Mouse (Mus musculus) olfactory bulb, adult 2 months (tissue): Measurements from ENCODE around the gene Tsc22d3. TPM values are rescaled to one million over a fixed set of nuclear protein-coding genes. Genes with fewer than 3 reads are reported as not detected.
"Not testable (repeated sequence)": the region's sequence is repeated elsewhere in the genome, so short reads cannot be mapped to it uniquely, and the experiment has no call there.

Experiments used
- H3K27ac ChIP-seq: fragments of 200-500 bp; 2 replicates; pipeline ENCODE4 v1.5.1; 2012; ENCODE audit warnings: low read depth, low read length; ENCODE audit not compliant: insufficient read depth
- H3K4me1 ChIP-seq: fragments of 200-500 bp; 2 replicates; pipeline ENCODE4 v1.6.1; 2012; ENCODE audit warnings: low read length; ENCODE audit not compliant: control insufficient read depth, insufficient read depth
- H3K4me3 ChIP-seq: fragments of 200-500 bp; 2 replicates; pipeline ENCODE4 v1.5.1; 2012; ENCODE audit warnings: mild to moderate bottlenecking, low read depth, low read length, moderate library complexity; ENCODE audit not compliant: insufficient read depth
- CTCF ChIP-seq: fragments of 200-500 bp; IDR thresholded peaks from 2 replicates; pipeline ENCODE4 v1.5.1; 2012; ENCODE audit warnings: low read depth, mild to moderate bottlenecking, low read length, moderate library complexity; ENCODE audit not compliant: insufficient read depth
- POLR2A ChIP-seq: fragments of 200-500 bp; IDR thresholded peaks from 2 replicates; pipeline ENCODE4 v1.6.1; 2012; ENCODE audit warnings: mild to moderate bottlenecking, low read depth, low read length, moderate library complexity; ENCODE audit not compliant: insufficient read depth
- WGBS: fragments of 180-500 bp; shearing (Covaris S2); methylation state at CpG from one replicate; pipeline ENCODE4 v1.1.7; 2018; 5-methylcytosine and 5-hydroxymethylcytosine counted together
- polyA plus RNA-seq: library from polyadenylated mRNA; stranded (reverse); fragments of >200 nt; gene quantifications from 2 replicates; pipeline ENCODE4 v1.2.4, GENCODE M21; 2012; ENCODE audit warnings: low replicate concordance; ENCODE audit not compliant: missing spikeins, insufficient read depth, insufficient read length

Tsc22d3 gene
- polyA plus RNA-seq, 1 experiment = not detected

GRCm38 (mm10) chrX:140547660-140548419, 52.6 kb downstream of the Tsc22d3 start:
- no peaks in the 10 kb centered on the region for H3K4me1 ChIP-seq
- no peak for TF ChIP-seq CTCF
- TF ChIP-seq POLR2A = no peak
- no peak overlapping the region for H3K4me3 ChIP-seq
- no peak overlapping the region for H3K27ac ChIP-seq
- WGBS = 74% methylated on average over 7 of the region's 7 CpGs

- Histone ChIP-seq H3K27ac (no peak overlapping the region), H3K4me3 (no peak overlapping the region), H3K4me1 (peaks cover 4% of the 10 kb centered on the region; the same call in 1 of the 2 replicates)
- 37% methylated on average over 3 of the region's 3 CpGs for WGBS
- no peak for TF ChIP-seq POLR2A
- no peak for TF ChIP-seq CTCF
Measured at GRCm38 (mm10) chrX:140544737-140545136, 55.7 kb downstream of the Tsc22d3 start.

GRCm38 (mm10) chrX:140542938-140543673, 57.4 kb downstream of the Tsc22d3 start:
- Histone ChIP-seq H3K4me1 (peaks cover 4% of the 10 kb centered on the region; the same call in 1 of the 2 replicates), H3K4me3 (peak overlapping the region; percentile 74), H3K27ac (peak overlapping the region; percentile 95)
- TF ChIP-seq POLR2A = peak; percentile 17; the same call in 1 of the 2 replicates
- TF ChIP-seq CTCF = no peak
- 17% methylated on average over 18 of the region's 18 CpGs for WGBS

- 12% methylated on average over 21 of the region's 21 CpGs for WGBS
- TF ChIP-seq POLR2A = no peak
- TF ChIP-seq CTCF = no peak
- H3K4me3 ChIP-seq = peak overlapping the region; percentile 74
- H3K4me1 ChIP-seq = peaks cover 4% of the 10 kb centered on the region; the same call in 1 of the 2 replicates
- peak overlapping the region; percentile 95 for H3K27ac ChIP-seq
Measured at GRCm38 (mm10) chrX:140542474-140542845, 58.0 kb downstream of the Tsc22d3 start.

- Histone ChIP-seq H3K27ac (peak overlapping the region; percentile 95), H3K4me3 (peak overlapping the region; percentile 74), H3K4me1 (peaks cover 4% of the 10 kb centered on the region; the same call in 1 of the 2 replicates)
- 15% methylated on average over 10 of the region's 10 CpGs for WGBS
- TF ChIP-seq CTCF (no peak), POLR2A (no peak)
Measured at GRCm38 (mm10) chrX:140541711-140542473, 58.6 kb downstream of the Tsc22d3 start.

- peak overlapping the region; percentile 16 for H3K4me3 ChIP-seq
- 76% methylated on average over 15 of the region's 15 CpGs for WGBS
Measured at GRCm38 (mm10) chrX:140540500-140541114, 59.9 kb downstream of the Tsc22d3 start.

GRCm38 (mm10) chrX:140539831-140540230, 60.6 kb downstream of the Tsc22d3 start:
- WGBS = 81% methylated on average over 3 of the region's 3 CpGs

More at GRCm38 (mm10) chrX:140540500-140541114, 59.9 kb downstream of the Tsc22d3 start:
- no peak overlapping the region for H3K27ac ChIP-seq
- TF ChIP-seq CTCF (no peak), POLR2A (no peak)
- peaks cover 4% of the 10 kb centered on the region; the same call in 1 of the 2 replicates for H3K4me1 ChIP-seq

GRCm38 (mm10) chrX:140539111-140539680, 61.3 kb downstream of the Tsc22d3 start:
- TF ChIP-seq CTCF (no peak), POLR2A (no peak)
- WGBS = 84% methylated on average over 3 of the region's 3 CpGs
- H3K4me3 ChIP-seq = no peak overlapping the region
- H3K27ac ChIP-seq = no peak overlapping the region
- H3K4me1 ChIP-seq = peaks cover 4% of the 10 kb centered on the region; the same call in 1 of the 2 replicates

More at GRCm38 (mm10) chrX:140539831-140540230, 60.6 kb downstream of the Tsc22d3 start:
- not testable (repeated sequence) for H3K4me1 ChIP-seq, H3K27ac ChIP-seq, H3K4me3 ChIP-seq
